Mouse (Mus musculus) lung, postnatal 0 days (tissue): Measurements from ENCODE around the gene Ctsf.

Experiments
- CTCF ChIP-seq: IDR thresholded peaks from 2 replicates; pipeline ENCODE4 v1.5.1; 2016; ENCODE audit warnings: antibody characterized with exemption, mild to moderate bottlenecking
- EP300 ChIP-seq: IDR thresholded peaks from 2 replicates; pipeline ENCODE4 v1.6.1; 2016; ENCODE audit warnings: antibody characterized with exemption, mild to moderate bottlenecking, control low read depth

DNA sequence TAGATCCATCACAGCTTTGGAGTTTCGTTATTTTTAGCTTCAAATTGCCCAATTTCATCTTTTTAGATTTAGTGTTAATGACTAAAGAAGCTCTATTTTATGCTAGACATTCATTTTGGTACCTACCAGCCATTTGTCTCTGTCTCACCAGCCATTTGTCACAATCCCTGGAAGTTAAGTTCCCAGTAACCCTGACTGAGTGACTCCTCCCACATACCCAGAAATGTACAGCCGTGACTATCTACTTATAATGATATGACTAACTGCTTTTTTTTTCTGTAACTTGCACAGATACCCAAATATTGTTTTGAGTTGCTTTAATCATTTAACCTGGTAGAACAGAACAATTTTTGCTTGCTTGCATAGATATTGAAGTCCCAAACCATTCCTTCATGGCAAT is 9.1 kb upstream of the Ctsf start:
- TF ChIP-seq CTCF (no peak), EP300 (no peak)
